Mouse (Mus musculus) spleen, adult 2 months (tissue): ENCODE data around the gene Fam169b.

Source experiments
- CTCF ChIP-seq: fragments of 200-500 bp; IDR thresholded peaks from 2 replicates; pipeline ENCODE4 v1.5.1; 2011; ENCODE audit warnings: mild to moderate bottlenecking, inconsistent platforms; ENCODE audit not compliant: insufficient read depth, insufficient read length, insufficient replicate concordance; ENCODE audit errors: extremely low read depth
- POLR2A ChIP-seq: fragments of 200-500 bp; IDR thresholded peaks from 2 replicates; pipeline ENCODE4 v1.6.1; 2011; ENCODE audit warnings: low read depth, low read length, inconsistent platforms

- TF ChIP-seq POLR2A = no peak
- TF ChIP-seq CTCF = no peak
These were observed 33.1 kb downstream of the Fam169b start for GRCm38 (mm10) chr7:68306756-68307155.
